Mouse (Mus musculus) thymus, postnatal 0 days (tissue): ENCODE results near the gene Cgn. TPM values are rescaled to one million over a fixed set of nuclear protein-coding genes. Genes with fewer than 3 reads are reported as not detected.

Experiments used
- DNase-seq: peaks from one replicate; pipeline ENCODE4 v3.0.0-alpha.2; 2015; ENCODE audit warnings: low spot score
- polyA plus RNA-seq: library from polyadenylated mRNA; unstranded; fragments of >200 nt; fragmentation: Nextera tagmentation; extraction: Ambion mirVana; gene quantifications from 2 replicates; pipeline ENCODE4 v1.2.1, GENCODE M21; 2015

Cgn gene
- 1.9 and 2.5 TPM in 2 replicates for polyA plus RNA-seq

DNA sequence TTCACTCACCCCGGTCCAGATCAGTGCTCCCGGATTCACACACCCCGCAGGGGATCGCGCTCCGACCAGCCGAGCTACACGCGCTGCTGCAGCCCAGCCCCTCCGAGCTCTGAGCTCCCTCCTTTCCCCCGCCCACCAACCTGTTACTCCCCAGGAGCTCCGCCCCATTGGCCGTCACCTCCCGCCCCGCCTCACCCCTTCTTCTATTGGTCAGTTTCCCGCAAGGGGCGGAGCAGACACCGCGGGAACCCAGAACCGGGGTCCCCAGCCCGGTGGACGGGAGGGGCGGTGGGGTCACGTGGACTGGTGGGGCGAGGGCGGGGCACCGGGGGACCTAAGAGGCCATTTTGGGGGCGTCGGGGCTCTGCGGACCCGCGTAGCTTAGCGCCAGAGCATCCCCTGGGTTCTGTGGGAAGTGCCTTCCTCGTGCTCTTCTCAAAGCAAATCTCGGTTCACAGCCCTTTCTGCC is at the start of gene Cgn:
Gene Cgn (minus strand): TSS at position 126 of the 469 bp plus-strand sequence.
- peak; percentile 90 for DNase-seq

DNA sequence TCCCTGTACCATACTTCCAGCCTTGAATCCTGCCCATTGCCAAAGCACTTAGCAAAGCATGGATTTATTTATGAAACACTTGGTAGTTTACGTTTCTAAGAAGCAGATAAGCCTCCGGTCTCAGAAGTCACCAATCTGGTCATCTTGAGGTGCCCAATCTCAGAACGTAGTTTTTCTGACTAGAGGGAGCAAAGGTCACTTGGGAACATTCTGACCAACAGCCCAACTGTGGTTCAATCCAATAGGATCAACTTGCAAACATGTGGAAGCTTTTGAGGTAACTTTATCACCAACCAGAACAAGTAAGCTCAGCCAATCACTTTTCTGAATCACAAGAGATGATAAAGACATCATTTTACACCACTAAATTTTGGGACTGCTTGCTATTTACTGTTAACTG is 49.1 kb upstream of the Cgn start:
- DNase-seq = no peak

GRCm38 (mm10) chr3:94833358-94833757 is 47.1 kb upstream of the Cgn start:
- DNase-seq = no peak

DNA sequence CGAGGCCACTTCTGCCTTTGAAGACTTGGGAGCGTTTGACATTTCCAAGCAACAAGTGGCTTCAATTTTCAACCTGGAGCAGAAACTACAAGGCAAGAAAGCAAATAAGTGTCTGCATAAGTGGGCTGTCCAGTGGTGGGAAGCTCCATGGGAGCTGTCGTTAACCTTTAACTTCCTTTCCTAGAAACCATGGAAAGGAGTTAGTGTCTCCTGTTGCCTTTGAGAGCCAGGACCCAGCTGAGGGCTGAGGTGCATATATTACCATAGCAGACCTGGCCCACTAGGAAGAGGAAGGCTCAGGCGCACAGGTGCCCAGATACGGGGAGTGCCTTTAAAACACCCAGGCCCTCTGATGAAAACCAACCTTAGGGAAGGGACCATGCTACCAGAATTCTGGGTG is 46.4 kb upstream of the Cgn start:
- DNase-seq = no peak

DNA sequence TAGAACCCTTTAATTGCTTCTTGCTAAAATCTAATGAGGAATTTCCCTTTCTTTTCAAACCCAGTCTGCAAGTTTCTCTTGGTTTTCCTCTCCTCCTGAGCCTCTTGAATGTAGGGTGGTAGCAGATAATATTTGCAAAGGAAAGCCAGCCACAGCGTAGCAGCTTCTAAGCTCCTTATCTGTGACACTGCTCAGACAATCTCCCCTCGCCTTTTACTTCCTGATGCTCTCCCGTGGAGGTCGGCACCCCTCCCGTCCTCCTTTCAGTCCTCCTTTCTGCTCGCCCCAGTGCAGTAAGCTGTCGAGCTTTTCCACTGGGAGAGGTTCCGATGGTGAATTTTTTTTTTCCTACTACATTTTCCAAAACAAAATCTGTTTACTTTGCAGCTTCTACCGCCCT is 45.8 kb upstream of the Cgn start:
- DNase-seq = no peak

DNA sequence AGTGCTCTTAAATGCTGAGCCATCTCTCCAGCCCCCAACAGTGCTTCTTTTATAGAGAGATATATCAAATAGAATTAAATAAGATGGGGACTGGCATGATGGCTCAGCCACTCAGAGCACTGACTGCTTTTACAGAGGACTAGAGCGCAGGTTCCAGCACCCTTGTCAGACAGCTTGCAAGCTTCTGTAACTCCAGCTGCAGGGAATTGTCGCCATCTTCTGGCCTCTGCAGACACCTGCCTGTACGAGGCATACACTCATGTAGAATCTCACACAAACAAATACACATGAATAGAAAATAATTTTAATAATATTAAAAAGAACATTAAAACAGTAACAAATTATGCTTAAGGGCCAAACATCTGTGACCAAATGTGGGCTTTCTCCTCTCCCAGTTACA is 37.8 kb upstream of the Cgn start:
- DNase-seq = no peak

DNA sequence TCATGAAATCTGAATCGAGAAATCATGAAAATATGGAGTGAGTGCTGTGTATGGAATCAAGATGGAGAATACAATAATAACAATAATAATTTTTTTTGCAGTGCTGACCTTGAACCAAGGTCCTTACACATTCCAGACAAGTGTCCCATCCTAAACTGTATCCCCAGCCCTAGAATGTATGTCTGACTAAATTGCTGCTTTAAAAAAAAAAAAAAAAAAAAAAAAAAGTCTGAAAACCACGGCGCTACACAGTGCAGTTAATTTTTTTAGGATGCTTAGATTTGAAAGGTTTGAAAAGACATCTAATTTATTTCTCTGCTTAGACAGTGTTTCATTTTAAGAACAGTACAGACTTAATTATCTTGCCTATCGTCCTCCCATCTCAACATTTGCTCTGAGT is 35.8 kb upstream of the Cgn start:
- no peak for DNase-seq

DNA sequence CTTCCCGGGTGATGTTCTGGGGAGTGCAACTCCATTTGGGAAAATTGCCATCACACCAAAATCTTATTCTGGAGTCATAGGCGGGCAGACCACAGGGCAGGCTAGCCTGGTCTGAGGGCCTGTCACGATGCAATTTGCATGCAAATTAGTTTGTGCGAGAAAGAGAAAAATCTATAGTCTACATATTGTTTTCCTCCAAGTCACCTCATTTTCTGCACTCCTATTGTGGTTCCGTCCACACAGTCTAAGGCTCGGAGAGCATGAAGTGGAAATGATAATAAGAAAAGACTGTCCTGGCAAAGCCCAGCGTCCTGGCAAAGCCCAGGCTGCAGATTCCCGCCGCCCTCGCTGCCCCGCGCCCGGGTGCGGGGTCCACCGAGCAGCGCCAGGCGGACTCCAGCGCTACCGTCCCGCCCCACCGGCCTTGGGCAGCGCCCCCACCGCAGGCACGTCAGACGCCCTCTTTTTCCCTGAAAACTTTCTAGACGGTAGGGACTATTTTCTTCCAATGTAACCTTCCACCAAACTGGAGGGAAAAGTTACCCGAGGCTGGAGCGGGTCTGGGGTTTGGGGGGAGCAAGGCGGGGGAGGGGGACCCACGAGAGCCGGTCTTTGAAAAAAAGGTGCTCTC is 34.8 kb upstream of the Cgn start:
- peak; percentile 3 for DNase-seq

DNA sequence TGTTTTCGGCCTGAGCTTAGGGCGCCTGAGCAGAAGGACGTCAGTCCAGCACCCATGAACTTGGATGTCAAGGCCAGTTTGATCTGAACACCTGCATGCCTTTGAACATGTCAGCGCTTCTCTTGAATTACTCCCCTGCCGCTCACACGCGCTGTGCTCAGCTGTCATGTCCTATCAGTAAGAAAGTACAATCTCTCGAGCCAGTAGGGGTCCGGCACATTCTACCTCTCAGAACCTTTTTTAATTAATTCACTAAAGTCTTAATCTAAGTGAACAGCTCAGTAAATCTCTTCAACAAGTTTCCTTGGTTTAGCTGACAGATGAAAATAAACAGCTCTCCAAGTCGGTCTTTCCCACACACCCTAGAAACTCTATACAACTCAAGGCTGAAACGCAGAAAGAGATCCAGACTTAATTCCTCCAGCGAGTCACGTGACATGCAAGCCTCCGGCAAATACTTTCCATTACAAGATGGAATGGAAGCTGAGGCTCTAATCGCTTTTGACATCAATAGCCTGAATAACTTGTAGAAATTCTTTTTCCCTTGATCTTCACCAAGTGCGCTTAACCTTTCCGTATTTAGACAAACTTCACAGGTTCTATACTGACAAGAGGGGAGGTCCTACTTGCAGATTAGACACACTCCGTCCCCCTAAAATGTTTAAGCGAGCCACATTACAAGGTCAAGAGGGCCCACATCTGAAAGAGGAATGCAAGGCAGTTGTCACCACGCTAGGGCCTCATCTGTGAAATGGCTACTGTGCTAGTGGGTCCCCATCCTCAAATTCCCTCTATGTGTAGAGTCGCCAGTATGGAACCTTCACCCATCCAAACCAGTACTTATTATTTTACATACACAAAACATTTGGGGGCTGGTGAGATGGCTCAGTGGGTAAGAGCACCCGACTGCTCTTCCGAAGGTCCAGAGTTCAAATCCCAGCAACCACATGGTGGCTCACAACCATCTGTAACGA is 33.4 kb upstream of the Cgn start:
- DNase-seq = no peak

GRCm38 (mm10) chr3:94817731-94818130 is 31.4 kb upstream of the Cgn start:
- DNase-seq = no peak

DNA sequence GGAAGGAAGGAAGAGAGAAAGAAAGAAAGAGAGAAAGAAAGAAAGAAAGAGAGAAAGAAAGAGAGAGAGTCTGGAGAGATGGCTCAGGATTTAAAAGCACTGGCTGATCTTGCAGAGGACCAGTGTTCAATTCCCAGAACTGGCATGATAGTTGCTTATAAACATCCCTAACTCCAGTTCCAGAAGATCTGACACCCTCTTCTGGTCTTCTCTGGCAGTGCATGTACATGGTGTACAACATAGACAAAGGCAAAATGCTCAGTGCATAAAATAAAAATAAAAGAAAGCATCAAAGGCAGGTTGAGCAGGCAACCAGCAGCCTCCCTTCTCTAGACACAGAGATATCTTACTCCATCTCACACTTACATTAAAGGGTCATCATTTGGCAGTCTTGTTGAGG is 29.3 kb upstream of the Cgn start:
- no peak for DNase-seq

DNA sequence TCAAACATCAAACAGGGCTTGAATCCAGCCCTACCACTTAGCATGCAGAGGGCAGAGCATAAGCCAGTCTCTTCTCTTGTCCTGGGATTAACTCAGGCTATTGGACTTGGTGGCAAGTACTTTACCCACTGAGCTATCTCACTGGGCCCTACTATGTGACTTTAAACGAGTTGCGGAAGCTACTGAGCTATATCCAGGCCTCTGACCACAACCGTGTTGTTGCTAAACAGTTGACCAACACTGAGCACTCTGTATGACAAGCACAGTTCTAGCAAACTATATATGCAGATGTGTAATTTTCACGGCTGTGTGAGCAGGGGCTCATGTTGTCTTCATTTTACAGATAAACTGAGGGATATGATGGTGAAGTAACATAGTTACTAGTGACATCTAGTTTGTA is 28.4 kb upstream of the Cgn start:
- DNase-seq = no peak

DNA sequence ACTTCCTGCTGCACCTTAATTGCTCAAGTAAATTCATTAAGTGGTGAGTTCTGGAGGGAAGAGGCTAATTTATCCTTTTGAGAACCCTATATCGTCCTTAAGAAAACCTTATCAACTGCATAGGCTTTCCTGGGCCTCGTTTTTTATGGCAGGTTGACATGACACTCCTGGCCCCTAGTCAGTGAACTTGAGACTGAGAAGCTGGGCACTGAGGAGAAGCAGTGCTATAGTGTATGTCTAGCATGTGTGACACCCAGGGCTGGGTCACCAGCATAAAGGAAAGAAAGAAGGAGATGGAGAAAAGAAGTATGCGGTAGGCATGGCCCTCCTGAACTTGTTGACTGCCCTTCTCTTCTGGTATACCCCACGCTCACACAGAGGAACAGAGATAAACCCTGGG is 27.8 kb upstream of the Cgn start:
- no peak for DNase-seq

DNA sequence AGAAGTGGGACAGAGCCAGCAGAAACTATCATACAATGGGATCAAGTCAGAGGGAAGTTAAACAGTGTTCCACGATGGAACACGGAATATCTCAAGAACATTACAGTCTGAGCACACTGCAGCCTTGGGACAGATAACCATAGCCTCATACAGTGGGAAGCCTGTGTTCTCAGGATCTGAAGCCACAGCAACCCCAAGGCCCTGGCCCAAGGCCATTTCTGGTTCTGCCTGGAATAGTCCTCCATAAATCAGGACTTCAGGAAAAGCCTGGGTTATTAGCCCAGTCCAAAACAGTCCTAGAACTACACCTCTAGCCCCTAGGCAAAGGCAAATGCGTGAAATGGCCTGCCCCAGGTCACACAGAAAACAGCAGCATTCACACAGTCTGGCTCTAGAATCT is 27.4 kb upstream of the Cgn start:
- DNase-seq = no peak

GRCm38 (mm10) chr3:94811628-94812027 is 25.3 kb upstream of the Cgn start:
- peak; percentile 30 for DNase-seq

- DNase-seq = no peak
These were observed 22.0 kb upstream of the Cgn start for GRCm38 (mm10) chr3:94808296-94808695.

- no peak for DNase-seq
These were observed 18.7 kb upstream of the Cgn start for GRCm38 (mm10) chr3:94804976-94805375.

DNA sequence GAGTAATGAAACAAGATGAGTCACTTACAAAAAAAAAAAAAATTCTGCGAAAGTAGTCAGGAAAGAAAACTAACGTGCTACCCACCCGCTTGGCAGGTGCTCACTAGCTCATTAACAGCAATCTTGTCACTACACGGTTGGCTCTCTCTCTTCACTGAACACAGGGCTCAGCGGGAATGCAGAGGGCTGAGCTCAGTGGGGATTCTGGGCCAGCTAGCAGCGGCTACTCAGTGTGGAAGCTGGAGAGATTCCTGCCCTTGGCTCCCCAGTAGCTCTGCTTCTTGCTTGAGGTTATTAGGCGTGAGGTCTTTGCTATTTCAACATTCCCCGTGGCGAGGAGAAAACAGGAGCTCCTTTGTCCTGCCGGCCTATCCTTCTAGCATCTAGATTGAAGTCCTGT is 17.9 kb upstream of the Cgn start:
- DNase-seq = no peak

- no peak for DNase-seq
These were observed 9.9 kb upstream of the Cgn start for GRCm38 (mm10) chr3:94796181-94796580.

DNA sequence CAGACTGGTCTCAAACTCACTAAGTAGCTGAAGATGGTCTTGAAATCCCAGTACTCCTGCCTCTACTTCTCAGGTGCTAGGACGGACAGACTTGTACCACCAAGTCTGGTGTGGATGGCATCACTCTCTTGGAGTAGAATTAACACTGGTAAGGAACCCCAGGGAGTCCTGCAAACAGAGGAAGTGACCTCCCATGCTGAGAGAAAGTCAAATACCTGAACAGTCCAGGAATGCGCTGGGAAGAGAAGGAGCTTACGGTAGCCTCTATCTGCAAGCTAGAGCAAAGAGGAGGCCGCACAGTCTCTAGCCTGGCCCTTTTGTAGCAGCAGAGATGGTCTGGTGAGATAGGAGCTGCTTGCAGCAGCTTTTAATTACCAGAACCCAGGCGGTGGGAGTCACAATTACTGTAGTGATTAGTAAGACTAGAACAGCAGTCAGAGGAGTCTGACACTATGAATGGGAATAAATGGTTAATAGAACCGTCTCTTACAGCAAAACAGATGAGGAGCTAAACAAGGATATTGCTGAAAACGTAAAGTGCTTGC is 9.4 kb upstream of the Cgn start:
- DNase-seq = no peak

GRCm38 (mm10) chr3:94794359-94794758 is 8.1 kb upstream of the Cgn start:
- DNase-seq = no peak

DNA sequence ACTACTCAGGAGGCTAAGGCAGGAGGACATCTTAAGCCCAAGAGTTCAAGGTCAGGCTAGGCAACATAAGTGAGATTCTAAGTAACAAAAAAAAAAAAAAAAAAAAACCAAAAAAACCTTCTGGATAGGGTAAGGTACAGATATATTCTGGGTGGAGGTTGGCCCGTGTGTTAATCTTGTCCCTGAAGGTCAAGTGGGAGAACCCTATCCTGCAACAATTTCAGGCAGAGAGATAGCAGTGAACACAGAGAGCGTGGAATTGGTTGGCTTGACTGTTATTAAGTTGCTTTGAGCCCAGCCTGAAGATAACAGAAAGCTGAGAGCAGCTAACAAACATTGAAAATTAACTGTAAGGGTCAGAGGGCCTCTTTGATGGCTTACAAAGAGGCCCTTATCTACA is 7.4 kb upstream of the Cgn start:
- DNase-seq = no peak
